Mouse (Mus musculus) kidney, postnatal 36 days (tissue): Measurements from ENCODE around the gene Gm4791.

ENCODE experiments used
- DNase-seq, 2 experiments: peaks; one replicate each; pipeline ENCODE4 v3.0.0; 2021 to 2022; ENCODE audit warnings: mixed read lengths in 2 of 2

The Gm4791 gene

GRCm38 (mm10) chr9:46998338-46998791 is at the start of gene Gm4791:
Gm4791 (plus strand) TSS chr9:46998741.
- no peak for DNase-seq

- DNase-seq = no peak
Observed at GRCm38 (mm10) chr9:46956286-46956685, 42.3 kb upstream of the Gm4791 start.

GRCm38 (mm10) chr9:46957420-46957950 is 41.1 kb upstream of the Gm4791 start:
- DNase-seq = no peak

GRCm38 (mm10) chr9:46966028-46966427 is 32.5 kb upstream of the Gm4791 start:
- DNase-seq = no peak

GRCm38 (mm10) chr9:46968970-46969369 is 29.6 kb upstream of the Gm4791 start:
- no peak for DNase-seq

GRCm38 (mm10) chr9:46969406-46969805 is 29.1 kb upstream of the Gm4791 start:
- DNase-seq = no peak

- DNase-seq = no peak
Observed at GRCm38 (mm10) chr9:46978806-46979205, 19.7 kb upstream of the Gm4791 start.

- no peak for DNase-seq
Observed at GRCm38 (mm10) chr9:46980111-46980510, 18.4 kb upstream of the Gm4791 start.

- no peak for DNase-seq
Observed at GRCm38 (mm10) chr9:46983471-46983870, 15.1 kb upstream of the Gm4791 start.

GRCm38 (mm10) chr9:47041569-47041968 is 43.0 kb downstream of the Gm4791 start:
- DNase-seq = no peak
